Mouse (Mus musculus) kidney, adult 10 weeks (tissue): ENCODE measurements around the gene Azin2. TPM values are rescaled to one million over a fixed set of nuclear protein-coding genes. Genes with fewer than 3 reads are reported as not detected.

Source experiments
- polyA plus RNA-seq: library from polyadenylated mRNA; stranded (reverse); fragments of 350-450 nt; fragmentation: Illumina TruSeq; extraction: RNeasy Lipid Tissue Mini Kit (QIAGEN cat#74804); gene quantifications from one replicate; pipeline ENCODE4 v1.2.3, GENCODE M21; 2014; ENCODE audit warnings: low read depth, low replicate concordance

Azin2 gene
- polyA plus RNA-seq, result 0.85 TPM

DNA sequence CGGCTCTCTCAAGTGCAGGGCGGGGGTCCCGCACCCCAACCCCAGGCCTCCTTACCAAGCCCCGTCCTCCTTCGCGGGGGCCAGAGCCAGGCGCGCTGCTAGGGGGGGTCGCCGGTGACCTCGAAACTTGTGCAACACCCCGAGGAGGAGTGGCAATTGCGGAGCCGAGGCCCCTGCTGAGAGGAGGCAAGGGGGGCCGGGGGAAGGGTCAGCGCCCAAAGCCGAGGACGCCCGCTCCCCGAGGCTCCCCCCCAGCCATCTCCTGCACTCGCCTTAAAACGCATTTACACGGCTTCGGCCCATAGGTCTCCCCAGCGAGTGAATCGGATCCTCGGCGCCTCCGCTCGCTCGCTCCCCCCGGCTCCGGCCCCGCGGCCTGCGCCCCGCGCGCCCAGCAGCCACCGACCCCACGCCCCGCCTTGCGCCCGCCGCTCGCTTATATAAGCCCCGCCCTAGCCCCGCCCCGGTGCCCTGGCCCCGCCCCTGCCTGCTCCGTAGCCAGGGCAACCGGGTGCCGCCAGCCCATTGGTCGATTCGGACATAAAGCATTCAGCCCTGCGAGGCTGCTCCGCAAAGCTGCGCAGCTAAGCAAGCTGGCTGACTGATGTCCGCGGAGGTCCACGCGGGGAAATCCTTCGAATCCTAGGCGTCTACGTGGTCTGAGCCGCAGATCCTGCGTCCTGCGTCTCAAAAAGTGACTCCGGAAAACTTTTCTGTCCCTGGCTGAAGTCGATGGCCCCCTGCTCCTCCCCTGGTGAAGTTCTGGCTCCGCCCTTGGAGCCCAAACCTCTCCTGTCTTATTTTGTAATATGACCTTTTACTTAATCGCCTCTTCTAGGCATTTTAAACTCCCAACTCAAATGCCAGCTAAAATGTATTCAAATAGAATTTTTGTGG, at the start of gene Azin2:
Gene Azin2, minus strand, starts transcription at position 414 of the 897 bp plus-strand sequence.

DNA sequence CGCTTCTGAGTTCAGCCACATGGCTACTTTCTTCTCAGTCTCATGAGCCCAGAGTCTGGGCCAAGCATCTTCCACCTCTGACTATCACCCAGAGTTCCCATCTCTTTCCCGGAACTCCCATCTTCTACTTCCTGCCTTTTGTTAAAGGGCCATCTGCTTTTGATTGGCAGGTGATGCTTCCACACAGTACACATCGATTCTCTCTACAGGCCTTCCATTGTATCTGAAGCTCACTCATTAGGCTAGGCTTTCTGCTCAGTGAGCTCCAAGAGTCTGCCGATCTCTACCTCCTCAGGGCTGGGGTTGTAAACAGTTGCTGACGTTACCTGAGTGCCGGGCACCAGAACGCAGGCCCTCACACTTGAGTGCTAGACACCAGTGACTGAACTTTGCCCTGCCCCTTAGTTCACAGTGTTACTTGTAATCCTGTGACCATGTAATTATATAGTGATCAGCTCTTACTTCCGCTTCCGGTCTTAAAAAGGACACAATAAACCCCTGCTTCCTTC, 29.3 kb upstream of the Azin2 start, which contains the start of gene Ak2:
Gene Ak2, plus strand, starts transcription at position 459 of the 509 bp plus-strand sequence.

GRCm38 (mm10) chr4:128883379-128883781, 78.9 kb downstream of the Azin2 start, which contains the start of gene Trim62:
Gene Trim62 (plus strand): TSS chr4:128883580.

Other genes with a start within 250 kb of the Azin2 start
- not detected for gene A3galt2, start 207.1 kb downstream of the Azin2 start, polyA plus RNA-seq
- 4.2 TPM for gene Zfp362, start 156.4 kb downstream of the Azin2 start, polyA plus RNA-seq
- 0.61 TPM for gene Trim62, start 78.9 kb downstream of the Azin2 start, polyA plus RNA-seq
- gene Ak2, start 29.5 kb upstream of the Azin2 start, polyA plus RNA-seq, result 48.5 TPM
- 6.5 TPM for gene Rnf19b, start 95.8 kb upstream of the Azin2 start, polyA plus RNA-seq
- not detected for gene Tmem54, start 143.1 kb upstream of the Azin2 start, polyA plus RNA-seq
- gene Hpca, start 159.6 kb upstream of the Azin2 start, polyA plus RNA-seq, result not detected
- gene Fndc5, start 174.6 kb upstream of the Azin2 start, polyA plus RNA-seq, result 0.57 TPM
- 42.2 TPM for gene S100pbp, start 227.3 kb upstream of the Azin2 start, polyA plus RNA-seq
- 4.7 TPM for gene Yars, start 227.3 kb upstream of the Azin2 start, polyA plus RNA-seq